Mouse (Mus musculus) testis, adult 2 months (tissue): ENCODE data around the gene Il22ra2.

ENCODE experiments used
- CTCF ChIP-seq: fragments of 200-500 bp; IDR thresholded peaks from 2 replicates; pipeline ENCODE4 v1.5.1; 2012; ENCODE audit warnings: low read depth, mild to moderate bottlenecking, inconsistent platforms, low read length, moderate library complexity; ENCODE audit not compliant: control insufficient read depth, insufficient read depth, insufficient replicate concordance
- POLR2A ChIP-seq: fragments of 200-500 bp; IDR thresholded peaks from 2 replicates; pipeline ENCODE4 v1.6.1; 2012; ENCODE audit warnings: low read depth, mild to moderate bottlenecking, inconsistent platforms, low read length, moderate library complexity; ENCODE audit not compliant: control insufficient read depth

- TF ChIP-seq CTCF (no peak), POLR2A (no peak)
These were observed 23.7 kb upstream of the Il22ra2 start for GRCm38 (mm10) chr10:19598091-19598490.
